Comparison of ENCODE assay signal across 14 mouse cellular contexts in the genomic region with DNA sequence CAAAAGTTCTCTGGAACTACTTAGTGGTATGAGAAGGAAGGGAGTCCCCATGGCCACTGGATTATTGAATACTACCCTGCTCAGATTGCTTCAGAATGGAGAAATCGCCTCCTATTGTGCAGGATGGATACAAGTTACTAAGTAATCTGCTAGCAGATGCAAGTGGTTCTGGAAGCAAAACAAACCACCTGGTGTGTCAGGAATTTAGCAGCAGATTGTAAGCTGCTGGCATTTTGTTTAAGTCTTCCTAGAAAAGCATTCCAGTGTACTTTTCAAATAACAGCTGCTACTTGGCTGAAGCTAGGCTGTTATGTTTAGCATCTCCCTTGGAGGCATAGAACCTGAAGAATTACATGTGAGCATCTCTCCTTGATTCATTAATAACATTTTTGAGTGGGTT.
DNase-seq lines count a peak whose midpoint lies in the region; ATAC-seq lines count a peak whose summit lies in the region.
"Had no signal": no experiment of that assay in that cellular context is flagged by ENCODE, and none has a peak within 500 bp of the region (broad histone marks: within the 10 kb centered on the region; RNA-seq: fewer than 3 reads in every experiment).

No protein-coding gene starts in this region.

- no peak for ATAC-seq in CD4-positive, CD25-positive, alpha-beta regulatory T cell, adult 4 months
- ATAC-seq: midbrain, embryonic 13.5 days had no signal

- DNase-seq in embryo, embryonic 10 days (ENCODE audit: low spot score): peak; percentile 6
- no peak for DNase-seq in embryo, embryonic 9.5 days (ENCODE audit: extremely low spot score)
- DNase-seq in layer of hippocampus, adult 18-20 months (ENCODE audit: low spot score in 2 of 2): peak; percentile 2 to 38
- no peak for DNase-seq in layer of hippocampus, postnatal 25 days (ENCODE audit: extremely low spot score in 1 of 2, low spot score in 1 of 2)
- DNase-seq in R1 (ENCODE audit: low read depth, low spot score): peak; percentile 10
- peak; percentile 23 to 29 for DNase-seq in left cerebral cortex, postnatal 14 days (ENCODE audit: low spot score in 2 of 2)
- DNase-seq in thymus, postnatal 4 days: no peak
- DNase-seq: adrenal gland, postnatal 36 days; heart, postnatal 36 days; lung, adult 18-20 months; lung, postnatal 36 days; thymus, postnatal 25 days had no signal

- intact Hi-C loops in left cerebral cortex, postnatal 14 days (cut with DNase I): no loop called here

Comparison
In these comparisons a context has a peak if more than half of its experiments do, and no peak if none do; other contexts are left out.
1. DNase-seq: peak in embryo, embryonic 10 days (single experiment), layer of hippocampus, adult 18-20 months (2 of 2), R1 (single experiment) and left cerebral cortex, postnatal 14 days (2 of 2); none in embryo, embryonic 9.5 days (single experiment), layer of hippocampus, postnatal 25 days (0 of 2) and thymus, postnatal 4 days (single experiment).